Mouse (Mus musculus) gastrocnemius, postnatal 14 days (tissue): ENCODE measurements around the gene Mmp25. TPM values are rescaled to one million over a fixed set of nuclear protein-coding genes. Genes with fewer than 3 reads are reported as not detected.
A peak's percentile ranks its signal among the peaks of the same experiment; 100 is the strongest.

ENCODE experiments used
- DNase-seq: peaks from one replicate; pipeline ENCODE4 v3.0.0; 2021; ENCODE audit warnings: mixed read lengths
- intact Hi-C: fragments of 180-260 bp; cut with DNase I; formaldehyde crosslinking; loops from one replicate; pipeline ENCODE4 v1.15.1; 2025; ENCODE audit warnings: low total_unique reads
- long read RNA-seq, 2 experiments: library from polyadenylated mRNA; stranded (forward); transcript quantifications; one replicate each; pipeline ENCODE4 v2.0.0; 2021
- total RNA-seq, 2 experiments: library from RNA; stranded (reverse); gene quantifications; 2 replicates each; pipeline ENCODE4 v1.2.3; 2021

Gene Mmp25
- total RNA-seq = under 1 TPM; 0.20 to 0.27 TPM
- long read RNA-seq, experiment 1 = 0 reads
- long read RNA-seq, experiment 2 = 0 reads

- DNase-seq = no peak
- intact Hi-C loops = no loop called here
These were observed at the start of gene Mmp25 for GRCm38 (mm10) chr17:23644613-23645495. Gene Mmp25 (minus strand): TSS chr17:23645277.

- DNase-seq = no peak
- intact Hi-C loops = no loop called here
These were observed 49.4 kb upstream of the Mmp25 start for GRCm38 (mm10) chr17:23694491-23694890.

GRCm38 (mm10) chr17:23683856-23684672, 39.0 kb upstream of the Mmp25 start, which contains the start of gene Cldn9:
Gene Cldn9 (minus strand): TSS chr17:23684026.
- DNase-seq = no peak
- intact Hi-C loops = no loop called here

GRCm38 (mm10) chr17:23683226-23683625, 38.1 kb upstream of the Mmp25 start:
- no peak for DNase-seq
- intact Hi-C loops = no loop called here

GRCm38 (mm10) chr17:23682530-23682929, 37.5 kb upstream of the Mmp25 start:
- intact Hi-C loops = no loop called here
- no peak for DNase-seq

GRCm38 (mm10) chr17:23682092-23682491, 37.0 kb upstream of the Mmp25 start:
- intact Hi-C loops = no loop called here
- DNase-seq = no peak

- DNase-seq = no peak
- intact Hi-C loops = no loop called here
These were observed 36.0 kb upstream of the Mmp25 start for GRCm38 (mm10) chr17:23681086-23681485.

GRCm38 (mm10) chr17:23680336-23680735, 35.3 kb upstream of the Mmp25 start:
- DNase-seq = no peak
- intact Hi-C loops = no loop called here

GRCm38 (mm10) chr17:23679127-23679835, 34.2 kb upstream of the Mmp25 start, which contains the start of gene Cldn6:
Gene Cldn6 (plus strand): TSS chr17:23679249.
- DNase-seq = no peak
- intact Hi-C loops = no loop called here

GRCm38 (mm10) chr17:23677236-23677679, 32.2 kb upstream of the Mmp25 start, which contains the start of gene Tnfrsf12a:
Gene Tnfrsf12a (minus strand): TSS chr17:23677468.
- peak; percentile 83 for DNase-seq
- intact Hi-C loops = no loop called here

GRCm38 (mm10) chr17:23676473-23677031, 31.5 kb upstream of the Mmp25 start:
- intact Hi-C loops = no loop called here
- peak; percentile 69 for DNase-seq

GRCm38 (mm10) chr17:23675564-23676281, 30.6 kb upstream of the Mmp25 start:
- intact Hi-C loops = no loop called here
- DNase-seq = peak; percentile 75

GRCm38 (mm10) chr17:23675127-23675526, 30.1 kb upstream of the Mmp25 start:
- intact Hi-C loops = no loop called here
- peak; percentile 82 for DNase-seq

GRCm38 (mm10) chr17:23674271-23674952, 29.3 kb upstream of the Mmp25 start:
- no peak for DNase-seq
- intact Hi-C loops = no loop called here

GRCm38 (mm10) chr17:23673424-23674073, 28.5 kb upstream of the Mmp25 start, which contains the start of the genes Hcfc1r1 and Thoc6:
Gene Hcfc1r1 (plus strand): TSS chr17:23673596.
Gene Thoc6 (minus strand): TSS chr17:23673882.
- DNase-seq = peak; percentile 90
- intact Hi-C loops = no loop called here

GRCm38 (mm10) chr17:23672761-23673160, 27.7 kb upstream of the Mmp25 start:
- no peak for DNase-seq
- intact Hi-C loops = no loop called here

GRCm38 (mm10) chr17:23671519-23671918, 26.4 kb upstream of the Mmp25 start:
- intact Hi-C loops = no loop called here
- no peak for DNase-seq
